15 mouse cellular contexts compared by ENCODE assay signal in the genomic region with DNA sequence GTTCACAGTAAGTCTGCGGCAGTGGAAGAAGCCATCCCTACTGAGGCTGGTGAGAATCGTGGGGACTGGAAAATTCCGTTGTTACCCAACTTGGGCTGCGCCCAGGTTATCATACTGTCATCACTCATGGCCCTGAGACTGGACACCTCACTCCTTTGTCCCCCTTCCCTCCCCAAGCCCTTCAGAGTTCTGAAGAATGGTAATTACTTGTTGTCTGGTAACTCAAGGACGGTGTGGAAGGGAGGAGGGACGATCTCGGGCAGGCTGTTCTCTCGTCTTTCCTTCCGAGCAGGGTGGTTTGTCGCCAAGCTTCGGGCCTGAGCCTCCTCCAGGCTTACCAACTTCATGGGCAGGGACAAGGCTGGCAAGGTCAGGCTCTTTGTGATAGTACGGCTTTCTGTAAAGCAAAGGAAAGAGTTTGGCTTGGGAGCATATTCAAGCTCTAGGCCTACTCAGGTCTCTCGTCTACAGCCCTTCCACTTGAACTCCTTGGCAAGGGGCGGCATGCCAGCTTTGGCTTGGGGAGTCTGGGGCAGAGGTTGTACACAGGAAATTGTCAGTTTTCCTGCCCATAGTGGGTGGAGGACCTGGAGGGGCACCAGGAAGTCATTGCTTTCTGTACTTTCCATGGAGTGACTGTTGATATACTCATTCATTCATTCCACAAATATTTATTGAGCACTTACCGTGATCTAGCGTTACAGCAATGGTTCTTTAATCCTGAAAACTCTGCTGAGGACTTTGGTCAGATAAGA.
A peak's percentile ranks its signal among the peaks of the same experiment; 100 is the strongest.
DNase-seq lines count a peak whose midpoint lies in the region; ATAC-seq lines count a peak whose summit lies in the region.
"Had no signal": no experiment of that assay in that cellular context is flagged by ENCODE, and none has a peak within 500 bp of the region (broad histone marks: within the 10 kb centered on the region; RNA-seq: fewer than 3 reads in every experiment).

No protein-coding gene starts in this region.

- no peak for DNase-seq in heart, adult 18-20 months
- DNase-seq in adrenal gland, adult 2 months, result peak; percentile 74
- DNase-seq in cerebellum, postnatal 25 days, result no peak
- DNase-seq in spleen, adult 18-20 months, result no peak
- DNase-seq in urinary bladder, postnatal 25 days (ENCODE audit: low spot score), result no peak
- DNase-seq: kidney, adult 8-10 months; layer of hippocampus, adult 9-11 months; midbrain, embryonic 14.5 days; right cerebral cortex, adult 18-20 months had no signal

- peaks cover 84% of the 10 kb centered on the region for H3K36me3 ChIP-seq in heart, embryonic 12.5 days
- H3K36me3 ChIP-seq in lung, embryonic 16.5 days (ENCODE audit: control insufficient read depth, insufficient read depth, low read length), result peaks cover 17% of the 10 kb centered on the region
- H3K36me3 ChIP-seq: neural tube, embryonic 12.5 days had no signal

- H3K4me2 ChIP-seq in heart, embryonic 12.5 days, result no peak overlapping the region
- no peak overlapping the region for H3K4me2 ChIP-seq in lung, embryonic 16.5 days (ENCODE audit: low read depth, low read length)
- H3K4me2 ChIP-seq: forebrain, embryonic 13.5 days; hindbrain, embryonic 12.5 days; neural tube, embryonic 12.5 days had no signal

- no peaks in the 10 kb centered on the region for H3K9me3 ChIP-seq in heart, embryonic 12.5 days (replicated peaks)
- H3K9me3 ChIP-seq in lung, embryonic 16.5 days (ENCODE audit: control insufficient read depth, low read length), result no peaks in the 10 kb centered on the region
- H3K9me3 ChIP-seq: forebrain, embryonic 13.5 days; hindbrain, embryonic 12.5 days; neural tube, embryonic 12.5 days had no signal

- H3K9ac ChIP-seq in heart, embryonic 12.5 days, result no peak overlapping the region
- H3K9ac ChIP-seq in lung, embryonic 16.5 days (ENCODE audit: low read length), result no peak overlapping the region
- H3K9ac ChIP-seq: forebrain, embryonic 13.5 days; hindbrain, embryonic 12.5 days; neural tube, embryonic 12.5 days had no signal

- H3K27ac ChIP-seq in heart, embryonic 12.5 days (ENCODE audit: poor library complexity, severe bottlenecking), result peak overlapping the region; percentile 66; the same call in 1 of the 2 replicates
- peak overlapping the region; percentile 64 for H3K27ac ChIP-seq in brown adipose tissue, adult 24 weeks (replicated peaks; ENCODE audit: low read depth, low read length)
- H3K27ac ChIP-seq in lung, embryonic 16.5 days (ENCODE audit: low read length), result peak overlapping the region; percentile 72
- H3K27ac ChIP-seq: forebrain, embryonic 13.5 days; hindbrain, embryonic 12.5 days; neural tube, embryonic 12.5 days had no signal

- H3K27me3 ChIP-seq in heart, embryonic 12.5 days (replicated peaks), result no peaks in the 10 kb centered on the region
- H3K27me3 ChIP-seq in lung, embryonic 16.5 days (ENCODE audit: control insufficient read depth, insufficient read depth, low read depth, low read length), result no peaks in the 10 kb centered on the region
- H3K27me3 ChIP-seq: forebrain, embryonic 13.5 days; hindbrain, embryonic 12.5 days; neural tube, embryonic 12.5 days had no signal

- H3K4me1 ChIP-seq in heart, embryonic 12.5 days (replicated peaks), result peaks cover 50% of the 10 kb centered on the region
- peaks cover 15% of the 10 kb centered on the region for H3K4me1 ChIP-seq in brown adipose tissue, adult 24 weeks (ENCODE audit: control insufficient read depth, insufficient read depth, insufficient read length, low read length)
- H3K4me1 ChIP-seq in lung, embryonic 16.5 days (replicated peaks; ENCODE audit: control insufficient read depth, insufficient read depth, low read length), result peaks cover 31% of the 10 kb centered on the region
- H3K4me1 ChIP-seq: forebrain, embryonic 13.5 days; hindbrain, embryonic 12.5 days; neural tube, embryonic 12.5 days had no signal

- H3K4me3 ChIP-seq in heart, embryonic 12.5 days, result no peak overlapping the region
- H3K4me3 ChIP-seq in brown adipose tissue, adult 24 weeks (ENCODE audit: insufficient read depth, low read depth, low read length), result no peak overlapping the region
- no peak overlapping the region for H3K4me3 ChIP-seq in lung, embryonic 16.5 days (ENCODE audit: low read length)
- H3K4me3 ChIP-seq: forebrain, embryonic 13.5 days; hindbrain, embryonic 12.5 days; neural tube, embryonic 12.5 days had no signal

- WGBS in heart, embryonic 12.5 days, result 60% methylated on average over 16 of the region's 16 CpGs
- WGBS in lung, embryonic 16.5 days, result 67% methylated on average over 16 of the region's 16 CpGs

- ATAC-seq in heart, embryonic 12.5 days (ENCODE audit: insufficient number of reproducible peaks, low FRiP score), result no peak
- ATAC-seq in lung, embryonic 16.5 days (ENCODE audit: low read depth), result peak; percentile 81
- ATAC-seq: forebrain, embryonic 13.5 days had no signal
